Mouse (Mus musculus) left cerebral cortex, adult 11 months (tissue): ENCODE results near the gene Socs3.
A peak's percentile ranks its signal among the peaks of the same experiment; 100 is the strongest.

Experiments
- DNase-seq: peaks from one replicate; pipeline ENCODE4 v3.0.0; 2022; ENCODE audit warnings: low spot score

The Socs3 gene

DNA sequence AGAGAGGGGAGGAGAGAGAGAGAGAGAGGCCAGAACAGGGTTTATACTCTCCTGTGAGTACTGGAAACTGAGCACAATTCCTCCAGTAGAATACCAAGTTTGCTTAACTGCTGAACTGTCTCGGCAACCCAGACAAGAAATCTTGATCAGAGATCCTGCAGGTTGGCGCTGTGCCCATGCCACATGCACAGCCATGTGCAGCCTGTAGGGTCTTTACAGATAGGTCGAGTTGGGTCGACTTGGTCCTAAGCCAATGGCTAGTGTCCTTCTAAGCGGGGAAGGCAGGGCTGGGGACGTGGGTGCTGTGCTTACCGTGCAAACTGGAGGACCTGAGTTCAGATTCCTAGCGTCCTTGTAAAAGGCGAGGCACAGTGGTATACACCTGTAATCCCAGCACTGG, 15.0 kb downstream of the Socs3 start:
- DNase-seq, result no peak

DNA sequence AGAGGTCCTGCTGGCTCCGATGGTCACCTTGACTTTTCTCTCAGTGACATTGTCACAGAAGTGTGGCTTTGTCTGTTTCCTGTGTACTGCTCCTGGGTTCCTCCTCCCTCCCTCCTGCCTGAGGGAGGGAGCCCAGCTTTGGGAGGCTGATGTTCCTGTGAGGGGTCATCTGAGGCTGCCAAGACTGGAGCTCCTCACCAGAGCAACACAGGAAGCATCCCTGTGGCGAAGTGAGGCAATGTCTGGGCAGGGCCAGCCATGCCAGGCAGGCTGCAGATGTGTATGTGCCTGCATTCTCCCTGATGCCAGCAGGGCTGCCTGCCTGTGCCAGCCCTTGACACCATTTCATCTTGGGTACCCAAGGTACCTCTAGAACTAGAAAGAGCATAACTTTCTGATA, 15.8 kb downstream of the Socs3 start:
- DNase-seq, result no peak

DNA sequence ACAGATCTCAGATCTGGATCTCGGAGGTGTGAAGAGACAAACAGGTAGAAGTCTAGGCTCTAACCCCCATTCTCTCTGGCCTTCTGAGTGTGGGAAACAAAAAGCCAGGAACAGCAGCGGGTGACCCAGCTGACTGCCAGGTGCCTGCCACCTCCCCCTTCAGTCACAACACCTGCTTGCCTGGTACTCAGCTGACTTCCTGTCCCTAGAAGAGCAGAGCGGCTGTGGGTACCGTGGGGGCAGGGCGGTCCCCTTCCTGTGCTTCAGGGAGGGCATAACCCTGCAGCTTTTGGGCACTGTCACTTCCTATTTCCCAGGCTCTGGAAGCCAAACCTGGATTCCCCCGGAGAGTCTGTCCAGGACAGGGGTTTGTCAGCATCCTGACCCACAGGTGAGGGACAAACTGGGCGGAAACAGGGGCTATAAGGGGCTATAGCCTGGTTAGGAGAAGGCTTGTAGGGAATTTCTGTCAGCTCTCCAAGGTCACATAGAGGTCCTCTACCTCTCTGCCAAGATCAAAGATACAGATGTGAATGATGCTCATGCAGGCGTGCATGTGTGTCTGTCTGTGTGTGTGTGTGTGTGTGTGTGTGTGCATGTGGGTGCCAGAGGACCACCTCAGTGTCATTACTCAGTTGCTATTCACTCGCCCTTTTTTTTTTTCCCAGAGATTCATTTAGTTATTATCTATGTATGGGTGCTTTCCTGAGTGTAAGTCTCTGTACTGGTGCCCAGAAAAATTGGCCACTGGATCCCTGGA, 17.5 kb downstream of the Socs3 start:
- DNase-seq, result no peak

DNA sequence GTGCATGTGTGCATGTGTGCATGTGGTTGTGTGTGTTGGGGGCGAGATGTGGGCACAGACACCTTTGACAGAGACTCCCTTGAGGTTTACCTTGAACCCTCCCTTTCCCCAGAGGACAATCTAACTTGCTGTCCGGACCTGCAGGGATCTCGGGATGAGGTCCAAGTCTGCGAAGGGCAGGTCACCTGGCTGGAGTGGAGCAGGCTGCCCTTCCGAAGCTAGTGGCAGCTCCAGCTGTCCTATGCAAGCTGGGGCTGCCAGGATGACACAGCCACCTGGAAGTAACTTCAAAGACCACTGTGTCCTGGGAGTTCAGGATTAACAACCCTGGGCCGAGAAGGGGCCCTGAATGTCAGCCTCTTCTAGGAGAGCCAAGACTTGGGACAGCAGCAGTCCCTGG, 18.5 kb downstream of the Socs3 start:
- no peak for DNase-seq

DNA sequence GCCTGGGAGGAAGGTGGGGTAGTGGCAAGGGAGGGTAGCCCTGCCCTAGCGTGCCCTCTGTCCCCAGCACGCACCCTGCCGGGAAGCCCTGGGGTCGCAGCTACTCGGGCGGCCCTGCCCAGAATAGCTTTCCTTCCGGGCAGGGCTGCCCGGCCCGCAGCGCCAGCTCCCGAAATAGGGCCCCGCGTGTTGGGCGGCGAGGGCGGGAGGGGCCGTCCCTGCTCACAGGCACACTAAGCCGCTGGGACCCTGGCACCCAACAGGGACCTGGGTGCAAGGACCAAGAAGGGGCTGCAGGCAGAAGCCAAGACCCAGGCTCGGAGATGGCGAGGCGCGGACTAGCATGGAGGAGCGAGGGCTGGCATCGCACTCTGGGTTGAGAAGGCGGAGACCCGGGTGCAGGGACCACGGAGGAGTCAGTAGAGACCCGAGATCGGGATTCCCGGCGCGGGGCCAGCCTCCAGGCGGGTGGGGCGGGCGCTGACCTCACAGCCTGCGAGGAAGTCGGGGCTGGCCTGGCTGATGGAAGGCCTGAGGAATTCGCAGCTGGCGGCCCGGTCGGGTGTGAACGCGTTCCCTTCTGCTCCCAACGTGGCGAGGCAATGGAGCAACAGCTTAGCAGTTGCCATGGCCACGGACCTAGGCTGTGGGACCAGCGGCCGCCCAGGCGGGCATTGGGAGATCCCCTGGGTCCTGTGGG, 20.3 kb downstream of the Socs3 start:
- DNase-seq, result no peak

DNA sequence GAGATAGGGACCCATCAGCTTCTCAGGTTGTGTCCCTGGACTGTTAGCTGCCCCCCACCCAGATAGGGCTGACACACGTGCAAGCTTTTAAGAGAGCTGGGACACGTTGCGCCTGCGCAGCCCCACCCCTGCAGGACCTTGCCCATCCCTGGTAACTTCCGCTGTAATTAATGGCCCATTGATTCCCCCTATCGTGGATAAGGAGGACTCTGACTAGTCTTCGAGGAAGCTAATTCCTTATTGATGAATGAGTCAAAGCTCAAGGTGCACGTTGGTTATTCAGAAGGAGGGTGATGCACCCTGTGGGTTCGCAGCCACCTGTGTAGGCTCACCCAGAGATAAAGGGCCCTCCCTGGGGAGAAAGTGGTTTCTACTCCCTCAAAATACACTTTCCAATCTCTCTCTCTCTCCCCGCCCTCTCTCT, 22.8 kb downstream of the Socs3 start:
- no peak for DNase-seq

DNA sequence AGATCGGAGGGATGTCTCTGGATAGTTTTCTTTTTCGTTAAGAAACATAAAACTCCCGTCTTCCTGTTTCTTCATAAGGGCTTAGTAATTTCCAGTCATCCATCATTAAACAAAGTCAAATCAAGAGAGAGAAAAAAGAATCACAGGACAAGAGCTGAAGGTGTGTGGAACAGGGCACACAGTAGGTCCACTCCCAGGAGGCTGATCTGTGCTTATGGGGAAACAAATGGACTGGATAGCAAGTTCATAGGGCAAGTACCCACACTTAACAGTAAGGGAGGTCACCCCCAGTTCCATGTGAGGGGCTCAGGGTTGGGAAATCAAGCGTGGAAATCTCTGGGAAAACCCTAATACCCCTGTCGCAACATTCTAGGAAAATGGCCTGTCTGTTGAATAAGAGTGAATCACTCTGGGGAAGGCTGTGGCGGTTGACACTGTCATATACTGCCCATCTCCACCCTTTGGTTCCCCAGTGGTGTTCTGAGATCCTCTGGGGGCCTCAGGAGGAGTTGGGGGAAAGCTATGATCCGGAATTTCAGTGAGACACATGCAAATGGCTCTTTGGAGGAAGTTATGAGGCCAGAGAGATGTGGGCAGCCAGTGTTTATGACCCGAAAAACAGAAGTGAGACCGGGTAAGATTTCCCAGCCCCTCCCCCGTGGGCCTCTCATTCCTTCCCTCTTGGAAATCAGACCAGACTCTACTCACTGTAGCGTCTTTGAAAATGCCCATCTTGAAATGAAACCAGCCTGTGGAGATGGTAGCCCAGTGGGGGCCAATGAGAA, 23.5 kb downstream of the Socs3 start:
- no peak for DNase-seq

DNA sequence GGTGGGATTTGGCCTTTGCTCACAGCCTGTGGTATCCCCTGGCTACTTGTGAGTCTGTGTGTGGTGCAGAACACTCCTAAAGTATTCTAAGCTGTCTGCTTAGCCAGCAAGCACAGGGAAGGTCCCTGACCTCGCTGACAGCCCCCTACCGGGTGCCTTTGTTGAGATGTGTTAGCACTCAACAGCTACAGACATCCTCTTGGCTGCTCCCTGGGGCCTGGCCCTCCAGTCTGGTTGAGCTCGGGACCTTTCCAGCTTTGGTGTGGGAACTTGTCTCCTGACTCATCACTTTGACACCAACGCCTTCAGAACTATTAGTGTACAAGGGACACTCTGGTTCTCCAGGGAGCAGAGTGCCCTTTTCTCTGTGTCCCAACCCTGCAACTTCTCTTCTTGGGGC, 28.0 kb downstream of the Socs3 start:
- DNase-seq, result no peak

DNA sequence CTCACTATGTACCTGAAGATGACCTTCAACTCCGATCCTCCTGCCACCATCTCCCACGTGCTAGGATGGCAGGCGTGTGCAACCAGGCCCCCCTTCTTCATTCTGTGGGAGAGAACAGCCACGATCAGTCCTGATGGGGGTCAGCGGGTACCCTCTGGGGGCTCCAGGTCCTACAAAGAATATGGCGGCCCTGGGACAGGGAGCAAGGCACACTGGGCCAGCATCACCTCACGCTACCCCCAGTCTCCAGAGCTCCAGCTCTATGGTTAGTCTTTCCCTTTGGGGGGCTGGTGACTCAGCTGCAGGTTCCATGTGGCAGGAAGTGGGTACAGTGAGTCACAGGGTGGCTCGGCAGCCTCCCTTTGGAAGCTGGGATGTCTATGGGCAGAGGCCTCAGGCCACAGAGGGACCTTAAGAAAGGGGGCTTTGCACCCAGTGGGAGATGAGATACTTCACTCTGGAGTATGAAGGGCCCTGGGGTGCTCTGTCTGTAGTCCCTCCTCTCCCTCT, 28.5 kb downstream of the Socs3 start:
- no peak for DNase-seq

DNA sequence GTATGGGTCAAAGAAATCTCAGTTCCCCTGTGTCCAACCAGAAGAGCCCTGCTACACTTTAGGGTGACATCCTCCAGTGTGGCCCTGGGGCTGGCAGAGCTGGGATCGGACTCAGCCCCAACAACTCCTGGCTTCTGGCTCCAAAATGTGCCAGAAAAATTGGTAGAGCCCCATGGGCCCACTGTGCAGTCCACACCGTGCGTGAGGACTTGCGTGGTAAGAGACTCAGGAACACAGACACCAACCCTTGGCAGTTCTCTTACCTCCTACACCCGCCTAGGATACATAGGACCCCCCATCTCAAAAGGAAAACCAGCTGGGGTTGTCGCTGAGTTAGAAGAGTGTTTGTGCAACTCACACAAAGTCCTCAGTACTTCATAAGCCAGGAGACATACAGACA, 29.0 kb downstream of the Socs3 start:
- no peak for DNase-seq

DNA sequence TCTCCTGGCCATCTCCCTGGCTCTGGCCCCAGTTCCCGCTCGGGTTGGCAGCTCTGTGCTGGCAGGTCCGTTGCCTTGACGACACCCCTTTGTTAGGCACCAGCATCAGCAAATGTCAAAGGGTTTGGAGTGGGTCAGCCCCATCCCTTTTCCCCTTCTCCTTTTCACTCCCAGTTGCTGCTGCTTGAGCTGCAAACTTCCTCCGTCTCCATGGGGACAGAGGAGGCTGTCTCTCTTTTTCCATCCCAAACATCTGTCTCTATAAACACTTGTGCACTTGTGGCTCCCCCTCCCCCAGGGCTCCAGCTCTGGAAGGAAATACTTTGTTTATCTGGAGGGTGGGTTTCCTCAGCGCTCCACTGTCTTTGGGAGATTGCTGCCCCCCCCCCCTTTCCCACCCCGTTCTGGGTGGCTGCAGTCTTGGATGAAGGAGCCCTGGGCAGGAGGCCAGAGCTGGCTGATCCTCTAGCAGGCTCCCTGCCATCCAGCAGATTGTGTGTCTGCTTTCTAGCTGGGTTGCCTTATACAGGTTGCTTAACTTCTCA, 30.0 kb downstream of the Socs3 start:
- DNase-seq, result no peak

DNA sequence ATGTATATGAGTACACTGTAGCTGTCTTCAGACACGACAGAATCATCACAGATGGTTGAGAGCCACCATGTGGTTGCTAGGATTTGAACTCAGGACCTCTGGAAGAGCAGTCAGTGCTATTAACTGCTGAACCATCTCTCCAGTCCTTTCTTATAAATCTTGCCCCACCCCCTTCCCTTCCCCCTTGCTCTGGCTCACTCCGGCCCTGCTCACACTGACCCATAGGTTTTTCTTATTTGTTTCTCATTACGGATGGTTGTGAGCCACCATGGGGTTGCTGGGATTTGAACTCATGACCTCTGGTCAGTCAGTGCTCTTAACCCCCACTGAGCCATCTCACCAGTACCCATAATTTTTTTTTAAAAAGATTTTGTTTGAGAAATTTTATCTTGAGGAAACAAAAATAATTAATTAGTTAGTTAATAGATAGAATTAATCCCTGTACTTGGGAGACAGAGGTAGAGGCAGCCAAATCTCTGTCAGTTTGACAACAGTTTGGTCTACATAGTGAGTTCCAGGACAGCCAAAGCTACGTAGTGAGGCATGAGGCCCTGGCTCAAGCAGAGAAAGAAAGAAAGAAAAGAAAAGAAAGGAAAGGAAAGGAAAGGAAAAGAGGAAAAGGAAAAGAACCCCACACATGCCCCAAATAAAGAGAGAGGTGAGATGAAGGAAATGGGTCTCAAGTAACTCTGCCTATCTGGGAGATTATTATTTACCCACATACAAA, 30.7 kb downstream of the Socs3 start:
- no peak for DNase-seq

DNA sequence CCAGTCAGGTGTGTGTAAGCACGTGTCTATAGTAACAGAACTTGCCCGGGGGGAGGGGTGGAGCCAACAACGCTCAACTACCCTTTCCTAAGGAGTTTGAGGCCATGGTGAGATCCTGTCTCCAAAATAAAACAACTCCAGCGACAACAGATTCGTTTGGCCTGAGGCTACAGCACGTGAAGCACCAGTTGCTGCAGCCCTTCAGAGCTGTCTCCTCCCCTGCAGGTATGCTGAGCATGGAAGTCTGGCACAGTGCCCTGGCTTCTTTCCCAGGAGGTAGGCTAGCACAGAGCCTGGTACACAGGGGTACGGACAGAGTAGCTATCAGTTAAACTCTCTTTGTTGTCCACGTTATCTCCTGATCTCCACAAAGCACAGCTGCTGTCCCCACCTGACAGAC, 33.6 kb downstream of the Socs3 start:
- no peak for DNase-seq

DNA sequence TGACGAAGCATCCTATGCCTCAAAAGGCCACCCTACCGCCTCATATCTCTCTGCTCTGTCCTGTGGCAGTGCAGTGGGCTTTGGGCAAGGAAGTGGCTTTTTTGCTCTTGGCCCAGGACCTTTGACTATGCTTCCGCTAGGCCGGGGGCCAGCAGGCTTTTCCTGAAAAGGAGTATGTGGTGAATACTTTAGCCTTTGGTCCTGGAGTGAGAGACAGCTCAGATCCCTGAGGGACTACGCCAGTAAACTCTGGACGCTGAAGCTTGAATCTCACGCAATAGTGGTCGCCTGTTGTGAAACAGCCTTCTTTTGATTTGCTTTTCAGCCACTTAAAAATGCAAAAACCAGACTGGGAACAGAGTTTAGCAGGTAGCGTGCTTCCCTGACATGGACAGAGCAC, 34.2 kb downstream of the Socs3 start:
- no peak for DNase-seq

DNA sequence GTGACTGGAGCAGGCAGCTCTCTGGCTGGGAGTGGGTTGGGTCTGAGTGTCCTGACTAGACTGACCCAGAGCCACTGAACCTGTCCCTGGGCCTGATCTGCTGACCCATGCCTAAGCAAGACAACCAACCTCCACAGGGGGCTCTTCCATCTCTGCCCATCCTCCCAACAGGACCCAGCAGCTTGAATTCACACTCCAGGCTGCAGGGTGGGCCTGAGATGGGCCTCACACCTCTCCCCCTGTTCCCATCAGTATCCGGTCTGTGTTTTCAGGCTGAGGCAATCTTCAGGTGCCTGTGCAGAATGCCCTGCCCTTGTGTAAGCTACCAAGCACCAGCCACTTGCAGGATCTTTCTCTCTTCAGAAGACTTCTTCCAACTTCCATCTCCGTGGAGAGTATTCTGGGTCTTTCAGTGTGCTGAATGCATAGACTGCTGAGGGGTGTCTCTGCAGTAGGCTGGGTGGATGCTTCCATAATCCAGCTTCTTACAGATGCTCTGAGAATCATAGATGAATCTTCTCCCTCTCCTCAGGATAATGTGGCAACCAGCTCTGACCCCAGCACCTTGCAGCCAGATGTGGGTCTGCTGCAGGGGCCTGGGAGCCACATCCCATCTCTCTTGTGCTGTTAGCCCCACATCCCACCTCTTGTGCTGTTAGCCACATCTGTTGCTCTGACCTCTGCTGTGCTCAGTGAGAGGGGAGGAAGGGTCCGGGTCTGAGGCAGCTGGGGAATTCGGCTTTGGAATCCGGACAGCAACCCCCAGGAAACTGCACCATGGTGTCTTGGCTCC, 35.1 kb downstream of the Socs3 start:
- no peak for DNase-seq

DNA sequence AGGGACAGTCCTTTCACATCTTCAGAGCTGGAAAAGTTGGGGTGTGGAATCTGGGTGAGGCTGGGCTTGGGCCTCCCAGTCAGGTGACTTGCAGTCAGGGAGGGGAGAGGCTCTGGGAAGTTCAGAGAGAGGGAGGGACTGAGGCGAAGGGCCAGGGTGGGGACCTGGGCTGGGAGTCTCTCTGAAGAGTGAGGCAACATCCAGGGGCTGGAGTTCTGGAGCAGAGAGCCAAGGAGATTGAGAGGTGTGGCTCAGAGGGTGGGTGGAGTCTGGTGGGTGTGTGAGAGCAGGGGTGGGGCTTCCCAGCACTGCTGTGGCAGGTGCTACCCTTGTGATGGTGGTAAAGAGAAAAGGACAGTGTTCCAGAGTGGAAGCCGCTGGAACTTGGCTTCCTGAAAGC, 35.7 kb downstream of the Socs3 start:
- no peak for DNase-seq

DNA sequence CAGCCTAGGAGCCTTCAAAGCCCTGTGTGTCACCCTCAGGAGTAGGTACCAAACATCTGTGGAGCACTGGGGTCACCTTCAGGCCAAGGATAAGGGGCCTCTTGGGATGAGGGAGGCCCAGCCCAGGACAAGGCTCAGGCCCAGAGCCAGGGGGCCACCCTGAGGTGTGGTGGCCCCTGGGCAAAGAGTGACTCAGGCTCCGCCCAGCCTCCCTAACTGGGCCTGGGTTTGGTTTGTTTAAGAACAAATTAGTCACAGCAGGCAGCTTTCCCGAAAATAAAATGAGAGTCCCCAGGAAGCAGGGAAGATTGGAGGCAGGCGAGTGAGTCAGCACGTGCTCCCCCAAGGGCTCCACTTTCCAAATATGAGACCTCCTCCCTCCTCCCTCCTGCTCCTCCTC, 37.7 kb downstream of the Socs3 start:
- peak; percentile 66 for DNase-seq

DNA sequence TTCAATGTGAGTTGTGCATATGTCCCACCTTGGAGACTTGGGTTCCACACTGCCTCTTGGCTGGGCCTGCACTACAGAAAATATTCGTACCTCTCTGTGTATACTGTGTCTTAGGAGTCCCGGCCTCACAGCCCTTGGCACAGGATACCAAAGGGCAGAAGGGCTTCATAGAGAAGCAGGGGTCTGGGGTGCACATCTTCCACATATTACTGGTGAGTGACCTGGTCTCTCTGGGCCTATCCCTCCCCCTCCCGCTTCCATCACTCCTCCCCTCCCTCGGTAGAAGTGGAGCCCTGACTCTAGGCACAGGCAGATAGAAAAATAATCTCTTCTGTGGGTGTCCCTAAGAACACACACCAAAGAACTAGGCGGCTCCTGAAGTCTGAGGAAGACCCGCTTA, 38.3 kb downstream of the Socs3 start:
- no peak for DNase-seq

DNA sequence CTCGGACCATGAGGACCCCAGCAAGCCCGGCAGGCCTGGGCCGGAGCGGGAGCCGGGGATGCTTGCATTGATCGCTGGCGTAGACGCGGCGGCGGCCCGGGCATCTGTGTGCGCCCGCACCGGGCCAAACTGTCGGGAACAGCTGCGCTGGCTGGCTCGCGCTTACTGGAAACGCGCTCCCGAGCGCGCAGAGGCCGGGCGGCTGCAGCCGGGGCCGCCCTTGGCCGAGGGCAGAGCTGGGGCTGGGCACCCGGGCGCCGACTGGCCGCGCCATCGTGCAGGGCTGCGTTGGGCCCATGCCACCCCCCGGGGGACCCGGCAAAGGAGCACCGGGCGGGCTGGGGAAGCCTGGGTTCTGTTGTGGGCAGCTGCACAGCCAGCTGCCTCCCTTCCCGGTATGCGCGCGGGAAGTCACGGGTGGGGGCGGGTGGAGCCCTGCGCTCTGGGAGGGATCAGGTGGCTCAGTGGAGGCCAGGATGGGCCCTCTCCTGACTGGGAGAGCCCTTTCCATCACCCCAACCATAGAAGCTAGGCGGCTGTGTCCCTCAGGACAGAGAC, 39.0 kb downstream of the Socs3 start:
- DNase-seq, result no peak

DNA sequence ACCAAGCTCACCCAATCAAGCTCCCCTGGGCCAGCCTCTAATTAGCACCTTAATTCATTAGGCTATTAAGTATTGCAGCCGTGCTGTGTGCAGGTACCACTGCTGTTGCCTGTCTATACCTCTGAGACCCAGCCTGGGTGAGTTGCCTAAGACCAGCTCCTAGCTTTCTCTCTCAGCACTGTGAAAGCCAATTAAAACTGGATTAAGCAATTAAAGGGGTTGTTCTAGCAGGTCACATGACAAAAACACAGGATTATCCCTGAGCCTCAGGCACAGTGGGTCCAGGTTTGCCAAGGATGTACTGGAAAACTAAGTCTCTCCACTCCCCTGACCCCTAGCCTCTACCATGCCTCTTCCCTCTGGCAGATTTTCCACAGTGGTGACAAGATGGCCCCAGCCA, 44.3 kb downstream of the Socs3 start:
- DNase-seq, result no peak

DNA sequence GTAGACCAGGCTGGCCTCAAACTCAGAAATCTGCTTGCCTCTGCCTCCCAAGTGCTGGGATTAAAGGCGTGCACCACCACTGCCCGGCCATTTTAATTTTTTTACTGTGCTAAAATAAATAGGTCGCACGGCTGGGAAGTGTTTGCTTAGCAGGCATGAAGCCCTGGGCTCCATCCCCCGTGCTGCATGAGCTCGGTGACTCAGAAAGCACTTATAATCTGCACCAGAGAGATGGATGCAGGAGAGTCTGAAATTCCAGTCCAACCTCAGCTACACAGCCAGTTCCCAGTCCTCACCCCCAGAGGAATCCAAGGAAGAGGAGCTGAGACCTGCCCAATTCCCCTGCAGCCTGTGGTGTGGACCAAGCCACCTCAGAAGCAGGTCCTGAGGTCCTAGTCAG, 45.4 kb downstream of the Socs3 start:
- no peak for DNase-seq
